Mouse (Mus musculus) neutrophil, adult 5-6 weeks (primary cell): ENCODE results near the gene Gm17079. TPM values are rescaled to one million over a fixed set of nuclear protein-coding genes. Genes with fewer than 3 reads are reported as not detected.
"Not testable (repeated sequence)": the region's sequence is repeated elsewhere in the genome, so short reads cannot be mapped to it uniquely, and the experiment has no call there.

Experiments used
- ATAC-seq: fragments of 151-379, 151-347 bp; 2 replicates; pipeline ENCODE4 v1.8.0; 2017; ENCODE audit warnings: mild to moderate bottlenecking, moderate TSS enrichment; ENCODE audit not compliant: insufficient number of reproducible peaks, poor library complexity, low FRiP score, severe bottlenecking; ENCODE audit errors: extremely low read depth
- total RNA-seq: library from RNA; stranded (forward); fragments of 200-1000 nt; gene quantifications from 2 replicates; pipeline ENCODE4 v1.2.3, GENCODE M21; 2017

The Gm17079 gene
- total RNA-seq, result not detected in 2 replicates

DNA sequence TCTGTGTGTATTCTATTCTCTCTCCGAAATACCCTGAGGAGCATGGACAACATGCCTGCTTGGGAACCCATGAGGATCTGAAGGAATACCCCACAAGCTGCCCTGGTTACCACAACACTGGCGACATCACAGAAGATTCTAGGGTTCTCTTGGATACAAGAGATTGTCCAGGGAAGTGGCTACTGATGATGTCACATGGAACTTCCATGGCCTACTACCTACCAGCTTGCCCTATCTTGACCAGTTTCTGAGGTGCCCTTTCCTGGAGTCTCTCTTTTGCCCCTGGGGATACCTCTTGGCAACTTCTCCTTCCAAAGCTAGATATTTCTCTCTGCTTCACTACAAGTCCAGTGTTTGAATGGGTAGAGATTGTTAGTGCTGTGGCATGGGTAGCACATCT is at the start of gene Gm17079:
TSS of gene Gm17079 (minus strand) at position 101 of the 400 bp plus-strand sequence.
- not testable (repeated sequence) for ATAC-seq

DNA sequence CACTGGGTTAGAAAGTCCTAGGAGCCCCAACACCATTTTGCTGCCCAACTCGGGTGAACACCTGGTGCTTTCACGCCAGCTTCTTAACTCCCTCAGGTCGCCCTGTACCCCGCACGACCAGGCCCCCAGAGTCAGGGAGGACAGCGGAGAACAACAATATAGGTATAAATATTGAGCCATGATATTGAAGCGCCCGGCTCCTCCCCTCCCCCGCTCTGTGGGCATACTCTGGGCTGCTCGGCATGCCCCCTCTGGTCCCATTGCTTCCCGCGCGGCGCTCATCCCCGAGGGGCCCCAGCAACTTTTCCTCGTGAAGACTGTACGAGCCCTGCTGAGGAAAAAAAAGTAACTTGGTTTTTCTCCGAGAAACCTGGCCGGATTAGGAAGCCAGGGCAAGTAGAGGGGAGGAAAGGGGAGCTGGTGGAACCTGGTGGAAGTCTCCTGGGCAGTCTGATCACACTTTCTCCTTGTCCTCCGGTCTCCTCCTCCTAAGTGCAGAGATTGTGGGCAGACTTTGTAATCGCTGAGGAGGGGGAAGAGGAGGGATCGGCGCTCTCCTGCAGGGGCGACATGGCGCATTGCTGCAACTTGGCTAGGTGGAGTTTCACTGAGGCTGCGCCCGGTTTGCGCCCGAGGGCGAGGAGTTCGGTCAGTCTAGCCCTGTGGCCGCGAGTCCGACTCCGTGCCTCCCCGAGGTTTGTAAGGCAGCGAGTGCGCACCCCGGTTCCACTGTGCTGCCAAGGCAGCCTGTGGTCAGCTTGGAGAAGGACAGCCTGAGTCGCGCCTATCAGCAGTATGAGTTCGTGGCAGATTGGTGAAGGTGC is 45.3 kb upstream of the Gm17079 start:
- no peak for ATAC-seq

DNA sequence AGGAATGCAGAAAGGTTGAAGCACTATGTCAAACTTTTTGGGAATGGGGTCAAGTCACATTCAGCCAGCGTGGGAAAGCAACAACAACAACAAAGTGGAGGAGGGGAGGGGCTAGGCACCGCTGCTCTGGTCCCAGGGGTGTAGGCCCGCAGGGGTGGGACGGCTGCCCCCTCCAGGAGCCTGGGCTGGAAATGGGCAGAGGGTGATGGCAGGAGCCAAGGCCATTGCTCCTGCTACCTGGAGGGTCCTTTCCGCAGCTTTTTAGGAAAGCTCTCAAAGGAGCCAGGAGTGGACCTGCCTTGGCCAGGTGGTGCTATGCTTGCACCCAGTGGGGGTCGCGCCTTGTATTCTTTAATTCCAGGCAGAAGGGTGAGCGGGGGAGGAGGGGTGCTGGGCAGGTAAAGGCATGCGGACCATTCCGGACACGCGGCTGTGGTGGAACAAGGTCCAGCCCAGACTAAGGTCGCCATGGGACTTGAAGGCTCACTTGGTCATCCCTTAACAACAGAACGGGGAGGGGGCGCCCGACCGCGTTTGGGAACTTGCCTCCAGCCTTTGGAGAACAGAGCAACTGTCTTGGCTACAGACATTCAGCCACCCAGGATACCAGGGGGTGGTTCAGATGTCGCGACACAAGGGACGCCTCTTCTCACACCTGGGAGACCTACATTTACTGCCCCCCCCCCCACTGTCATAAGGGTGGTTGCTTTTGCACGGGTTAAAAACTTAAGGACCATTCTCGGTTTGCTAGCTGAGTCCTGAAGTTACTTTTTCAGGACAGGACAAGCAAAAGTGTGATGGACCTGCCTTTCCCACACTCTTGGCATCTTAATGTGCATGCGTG is 44.1 kb upstream of the Gm17079 start:
- ATAC-seq, result no peak

DNA sequence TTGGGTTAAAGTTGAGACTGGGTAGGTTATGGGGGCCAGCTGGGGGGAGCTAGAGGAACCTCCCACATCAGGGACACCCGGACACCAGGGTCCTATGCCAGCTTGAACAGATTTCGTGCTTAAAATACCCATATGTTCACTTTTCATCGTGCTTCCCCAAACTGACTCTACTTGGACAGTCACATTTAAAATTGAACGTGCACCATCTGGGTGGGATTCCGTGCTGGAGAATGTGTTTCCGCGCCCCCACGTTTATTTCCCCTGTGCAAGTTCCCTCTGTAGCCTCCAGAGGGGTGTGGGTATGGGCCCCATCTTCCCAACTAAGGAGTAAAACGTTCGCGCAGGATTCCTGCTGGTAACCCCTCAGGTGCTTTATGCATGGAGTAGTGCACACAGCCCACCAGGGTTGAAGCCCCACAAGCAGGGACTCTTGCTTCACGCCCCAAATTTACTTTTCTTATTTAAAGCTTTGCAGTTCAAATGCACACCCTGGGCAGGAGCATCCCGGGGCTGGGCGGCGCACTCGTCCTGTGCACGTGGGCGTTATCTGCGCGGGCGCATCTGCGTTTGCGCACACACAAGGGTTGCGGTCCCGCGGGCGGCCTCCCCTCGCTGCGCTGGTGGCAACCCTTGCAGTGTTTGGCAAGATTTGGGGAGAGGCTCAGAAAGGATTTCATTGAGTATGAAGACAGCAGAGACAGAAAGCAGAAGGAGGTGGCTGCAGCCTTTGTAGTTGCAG is 43.3 kb upstream of the Gm17079 start:
- ATAC-seq, result no peak

DNA sequence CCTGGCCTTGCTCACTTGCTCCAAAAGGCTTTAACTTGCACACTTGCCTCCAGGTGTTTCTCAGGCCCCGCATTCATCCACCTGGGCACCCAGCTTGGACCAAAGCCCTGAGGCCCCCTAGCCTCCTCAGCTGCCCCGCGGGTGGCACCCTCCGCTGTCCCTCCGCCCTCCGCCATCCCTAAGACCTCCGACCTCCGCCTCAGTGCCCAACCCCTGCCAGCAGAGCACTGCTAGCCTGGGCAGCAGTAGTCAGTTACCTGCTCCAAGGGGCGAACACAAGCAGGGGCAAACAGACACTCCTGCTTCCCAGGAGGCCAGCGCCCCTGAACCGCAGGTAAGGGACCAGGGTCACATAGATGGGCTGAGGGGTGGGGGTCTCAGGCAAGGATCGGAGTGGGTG is 42.7 kb upstream of the Gm17079 start:
- no peak for ATAC-seq

DNA sequence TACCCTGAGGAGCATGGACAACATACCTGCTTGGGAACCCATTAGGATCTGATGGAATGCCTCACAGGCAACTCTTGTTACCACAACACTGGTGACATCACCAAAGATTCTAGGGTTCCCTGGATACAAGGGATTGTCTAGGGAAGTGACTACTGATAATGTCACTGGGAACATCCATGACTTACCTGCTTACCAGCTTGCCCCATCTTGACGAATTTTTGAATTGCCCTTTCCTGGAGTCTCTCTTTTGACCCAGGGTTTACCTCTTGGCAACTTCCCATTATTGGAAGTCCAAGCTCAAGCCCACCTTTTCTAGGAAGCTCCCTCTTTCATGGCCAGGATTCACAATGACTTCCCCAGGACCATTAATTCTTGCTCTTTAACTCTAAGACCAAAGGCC is 21.8 kb upstream of the Gm17079 start, which contains the start of gene Gm5800:
TSS of gene Gm5800 (minus strand) at position 101 of the 400 bp plus-strand sequence.
- no peak for ATAC-seq

DNA sequence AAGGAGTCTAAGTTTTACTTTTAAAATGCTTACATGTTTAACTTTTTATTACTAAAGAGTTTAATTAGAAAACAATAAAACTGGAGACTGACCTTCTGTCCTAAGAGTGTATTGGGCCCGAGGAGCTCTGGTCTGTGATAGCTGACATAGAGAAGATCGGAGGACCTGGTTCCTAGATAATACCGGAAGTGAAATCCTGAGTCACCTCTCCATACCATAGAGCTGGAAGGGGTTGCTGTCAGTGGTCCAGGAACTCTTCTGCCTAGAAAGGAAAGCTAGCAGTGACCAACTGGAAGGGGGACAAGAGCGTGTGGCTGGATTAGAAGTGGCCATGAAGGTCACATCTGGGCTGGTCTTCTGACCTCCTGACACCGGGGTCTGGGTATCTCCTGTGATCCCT is 18.0 kb downstream of the Gm17079 start:
- ATAC-seq, result no peak

Other genes with a start within 250 kb of the Gm17079 start
- gene Vmn2r89, start 243.6 kb downstream of the Gm17079 start, total RNA-seq, result not detected in 2 replicates
- not detected in 2 replicates for gene Gm5622, start 142.7 kb downstream of the Gm17079 start, total RNA-seq
- gene Gm17175, start 121.4 kb downstream of the Gm17079 start, total RNA-seq, result not detected in 2 replicates
- gene Gm17174, start 103.3 kb downstream of the Gm17079 start, total RNA-seq, result not detected in 2 replicates
- not detected in 2 replicates for gene Gm17078, start 84.2 kb downstream of the Gm17079 start, total RNA-seq
- not detected in 2 replicates for gene Gm4181, start 59.8 kb downstream of the Gm17079 start, total RNA-seq
- gene Gm5800, start 21.7 kb upstream of the Gm17079 start, total RNA-seq, result not detected in 2 replicates
- gene Ang4, start 78.1 kb upstream of the Gm17079 start, total RNA-seq, result not detected in 2 replicates
- not detected in 2 replicates for gene AY358078, start 104.6 kb upstream of the Gm17079 start, total RNA-seq
- gene Ear6, start 158.2 kb upstream of the Gm17079 start, total RNA-seq, result not detected in 2 replicates
- gene Mettl17, start 189.4 kb upstream of the Gm17079 start, total RNA-seq, result 23.1 and 25.8 TPM in 2 replicates
- gene Slc39a2, start 197.4 kb upstream of the Gm17079 start, total RNA-seq, result 0.37 and 0.58 TPM in 2 replicates
- 0.74 and 4.7 TPM in 2 replicates for gene Ndrg2, start 218.7 kb upstream of the Gm17079 start, total RNA-seq
- gene Tppp2, start 223.0 kb upstream of the Gm17079 start, total RNA-seq, result not detected in 2 replicates
- not detected in 2 replicates for gene Rnase13, start 227.3 kb upstream of the Gm17079 start, total RNA-seq